Mouse (Mus musculus) embryonic facial prominence, embryonic 14.5 days (tissue): ENCODE results near the gene Cd33. TPM values are rescaled to one million over a fixed set of nuclear protein-coding genes. Genes with fewer than 3 reads are reported as not detected.

Experiments
- ATAC-seq: fragments of 200-750 bp; cut with Nextera tagmentation; 2 replicates; pipeline ENCODE4 v1.8.0; 2017; ENCODE audit warnings: low read depth, moderate number of reproducible peaks, moderate TSS enrichment
- DNase-seq: peaks from one replicate; pipeline ENCODE4 v3.0.0-alpha.2; 2015; ENCODE audit warnings: low spot score
- H3K27ac ChIP-seq: fragments of 300-500 bp; sonication (generic); replicated peaks from 2 replicates; pipeline ENCODE4 v1.5.1; 2014; ENCODE audit warnings: low read depth, mild to moderate bottlenecking, low read length, moderate library complexity
- H3K27me3 ChIP-seq: fragments of 300-500 bp; sonication (generic); replicated peaks from 2 replicates; pipeline ENCODE4 v1.6.1; 2014; ENCODE audit warnings: low read length; ENCODE audit not compliant: control insufficient read depth, insufficient read depth
- H3K36me3 ChIP-seq: fragments of 300-500 bp; sonication (generic); 2 replicates; pipeline ENCODE4 v1.6.1; 2014; ENCODE audit warnings: low read length, mixed read lengths; ENCODE audit not compliant: control insufficient read depth, insufficient read depth
- H3K4me1 ChIP-seq: fragments of 300-500 bp; sonication (generic); 2 replicates; pipeline ENCODE4 v1.6.1; 2014; ENCODE audit warnings: antibody characterized with exemption, low read length; ENCODE audit not compliant: control insufficient read depth, insufficient read depth
- H3K4me2 ChIP-seq: fragments of 300-500 bp; sonication (generic); 2 replicates; pipeline ENCODE4 v1.6.1; 2014; ENCODE audit warnings: low read depth, mild to moderate bottlenecking, low read length, moderate library complexity, mixed read lengths
- H3K4me3 ChIP-seq: fragments of 300-500 bp; sonication (generic); 2 replicates; pipeline ENCODE4 v1.5.1; 2014; ENCODE audit warnings: low read depth, mild to moderate bottlenecking, low read length
- H3K9ac ChIP-seq: fragments of 300-500 bp; sonication (generic); 2 replicates; pipeline ENCODE4 v1.6.1; 2014; ENCODE audit warnings: low read depth, mild to moderate bottlenecking, low read length, moderate library complexity, mixed read lengths
- H3K9me3 ChIP-seq: fragments of 300-500 bp; sonication (generic); 2 replicates; pipeline ENCODE4 v1.6.1; 2016; ENCODE audit warnings: low read length; ENCODE audit not compliant: control insufficient read depth
- WGBS: fragments of 180-500 bp; shearing (Covaris S2); extraction: QIAGEN DNeasy Blood & Tissue Kit; methylation state at CpG from one replicate; pipeline ENCODE4 v1.1.7; 2014; 5-methylcytosine and 5-hydroxymethylcytosine counted together
- polyA plus RNA-seq: library from polyadenylated mRNA; unstranded; fragments of >200 nt; fragmentation: Nextera tagmentation; extraction: Ambion mirVana; gene quantifications from 2 replicates; pipeline ENCODE4 v1.2.1, GENCODE M21; 2014

The Cd33 gene
- polyA plus RNA-seq, 1 experiment from 2014 or later, result 2.8 TPM

GRCm38 (mm10) chr7:43490861-43491260 is 53.4 kb downstream of the Cd33 start:
- H3K9ac ChIP-seq, result no peak overlapping the region
- H3K4me2 ChIP-seq, result no peak overlapping the region
- WGBS, result 69% methylated on average over 9 of the region's 9 CpGs

GRCm38 (mm10) chr7:43490182-43490584 is 54.0 kb downstream of the Cd33 start:
- no peaks in the 10 kb centered on the region; the same call in 1 of the 2 replicates for H3K4me1 ChIP-seq
- peak overlapping the region; percentile 62 for H3K4me2 ChIP-seq
- DNase-seq (peak; percentile 71), ATAC-seq (peak; percentile 94)
- H3K4me3 ChIP-seq, result peak overlapping the region; percentile 54
- H3K27ac ChIP-seq, result no peak overlapping the region
- peak overlapping the region; percentile 69 for H3K9ac ChIP-seq
- no peaks in the 10 kb centered on the region for H3K9me3 ChIP-seq
- peaks cover 5% of the 10 kb centered on the region; the same call in 1 of the 2 replicates for H3K27me3 ChIP-seq
- H3K36me3 ChIP-seq, result no peaks in the 10 kb centered on the region
- 0% methylated on average over 2 of the region's 13 CpGs for WGBS

More at GRCm38 (mm10) chr7:43490861-43491260, 53.4 kb downstream of the Cd33 start:
- DNase-seq (no peak), ATAC-seq (no peak)
- H3K4me1 ChIP-seq, result no peaks in the 10 kb centered on the region; the same call in 1 of the 2 replicates
- peaks cover 5% of the 10 kb centered on the region for H3K27me3 ChIP-seq
- no peak overlapping the region for H3K4me3 ChIP-seq
- no peaks in the 10 kb centered on the region for H3K9me3 ChIP-seq
- H3K36me3 ChIP-seq, result no peaks in the 10 kb centered on the region
- no peak overlapping the region for H3K27ac ChIP-seq

DNA sequence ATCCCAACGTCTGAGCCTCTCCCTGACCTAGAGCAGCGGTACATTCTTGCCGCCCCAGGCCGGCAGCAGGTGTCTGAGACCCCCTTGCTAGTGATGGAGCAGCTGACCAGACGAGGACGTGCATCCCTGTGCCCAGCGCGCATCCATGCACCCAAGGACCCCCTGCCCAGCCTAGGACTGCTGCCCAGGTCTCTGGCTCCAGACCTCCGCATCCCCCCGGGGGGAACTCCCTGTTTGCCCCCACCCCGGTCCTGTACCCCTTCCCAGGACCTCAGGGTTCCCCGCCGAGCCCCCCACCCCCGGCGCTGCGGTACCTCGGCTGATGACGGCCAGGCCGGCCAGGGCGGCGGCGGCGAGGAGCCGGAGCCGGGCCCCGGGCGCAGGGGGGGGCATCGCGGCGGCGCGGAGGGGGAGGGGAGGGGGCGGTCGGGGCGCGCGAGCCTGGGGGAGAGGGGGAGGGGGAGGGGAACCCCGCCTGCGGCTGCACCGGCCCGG is 54.5 kb downstream of the Cd33 start, which contains the start of gene Iglon5:
TSS of gene Iglon5 (minus strand) at position 445 of the 495 bp plus-strand sequence.
- Histone ChIP-seq H3K27me3 (peaks cover under 1% of the 10 kb centered on the region; the same call in 1 of the 2 replicates), H3K9ac (peak within 1 kb of the TSS; percentile 69), H3K4me2 (peak within 1 kb of the TSS; percentile 62), H3K4me1 (no peaks in the 10 kb centered on the region; the same call in 1 of the 2 replicates), H3K27ac (no peak within 1 kb of the TSS), H3K36me3 (no peaks in the 10 kb centered on the region), H3K4me3 (peak within 1 kb of the TSS; percentile 54), H3K9me3 (no peaks in the 10 kb centered on the region)
- ATAC-seq, result peak; percentile 27; the same call in 1 of the 2 replicates
- no peak for DNase-seq
- 0% methylated on average over 13 of the region's 41 CpGs for WGBS

GRCm38 (mm10) chr7:43488646-43489045 is 55.6 kb downstream of the Cd33 start:
- 0 out of 2 replicates have a peak overlapping the region, but pooled peaks have one; percentile 62 for H3K4me2 ChIP-seq
- no peaks in the 10 kb centered on the region for H3K27me3 ChIP-seq
- ATAC-seq (no peak), DNase-seq (no peak)
- 37% methylated on average over 5 of the region's 5 CpGs for WGBS
- no peak overlapping the region for H3K4me3 ChIP-seq
- no peak overlapping the region for H3K27ac ChIP-seq
- no peak overlapping the region for H3K9ac ChIP-seq
- H3K36me3 ChIP-seq, result no peaks in the 10 kb centered on the region
- no peaks in the 10 kb centered on the region; the same call in 1 of the 2 replicates for H3K4me1 ChIP-seq
- no peaks in the 10 kb centered on the region for H3K9me3 ChIP-seq

DNA sequence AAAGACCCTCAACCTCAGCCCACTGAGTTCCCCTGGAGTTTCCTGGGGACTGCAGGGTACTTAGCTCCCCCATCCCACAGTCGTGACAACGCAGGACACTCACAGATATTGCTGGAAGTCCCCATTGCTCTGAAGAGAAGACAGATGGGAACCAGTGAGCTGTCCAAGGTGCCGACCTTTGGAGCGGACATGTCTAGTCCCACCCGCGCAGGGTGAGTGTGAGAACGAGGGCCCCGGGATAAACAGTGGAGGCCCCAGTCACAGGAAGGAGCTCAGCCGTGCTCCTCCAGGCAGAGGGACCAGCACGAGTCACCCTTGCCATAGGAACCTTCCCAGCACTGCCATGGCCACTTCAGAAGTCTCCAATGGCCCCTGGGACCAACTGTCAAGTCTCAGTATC is 61.0 kb downstream of the Cd33 start:
- Histone ChIP-seq H3K9me3 (no peaks in the 10 kb centered on the region), H3K4me3 (no peak overlapping the region), H3K36me3 (no peaks in the 10 kb centered on the region), H3K27ac (no peak overlapping the region), H3K4me1 (no peaks in the 10 kb centered on the region), H3K4me2 (no peak overlapping the region), H3K9ac (no peak overlapping the region), H3K27me3 (no peaks in the 10 kb centered on the region)
- DNase-seq (peak; percentile 26), ATAC-seq (no peak)
- 10% methylated on average over 10 of the region's 10 CpGs for WGBS

DNA sequence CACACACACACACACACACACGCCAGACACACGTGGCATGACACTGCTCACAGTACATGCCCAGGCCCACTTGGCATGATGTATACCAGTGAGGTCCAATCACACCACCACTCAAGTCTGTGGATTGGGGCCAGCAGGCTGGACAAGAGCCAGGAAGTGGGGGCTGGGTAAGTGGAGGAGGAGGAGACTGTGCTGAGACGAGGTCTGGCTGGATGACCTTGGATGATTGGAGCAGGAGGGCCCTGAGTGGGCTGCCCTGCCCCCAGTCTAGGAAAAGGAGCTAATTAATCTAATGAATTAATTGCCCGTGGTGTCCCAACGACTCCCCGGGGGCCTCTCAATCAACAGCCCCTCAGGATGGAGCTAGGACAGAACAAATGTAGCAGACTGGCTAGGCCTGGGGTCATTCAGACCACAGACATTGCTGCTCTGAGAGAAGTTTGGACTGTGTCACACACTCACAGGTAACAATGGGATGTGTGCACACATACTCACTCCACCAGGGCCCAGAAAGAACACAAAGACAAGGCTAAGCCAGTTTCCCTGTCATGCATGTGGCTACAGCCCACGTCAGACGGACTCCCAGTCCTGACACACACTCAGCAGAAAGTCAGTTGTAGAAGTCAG is 62.0 kb downstream of the Cd33 start:
- peak; percentile 15; the same call in 1 of the 2 replicates for ATAC-seq
- no peaks in the 10 kb centered on the region for H3K36me3 ChIP-seq
- H3K27me3 ChIP-seq, result peaks cover 6% of the 10 kb centered on the region
- no peak overlapping the region for H3K9ac ChIP-seq
- H3K4me2 ChIP-seq, result no peak overlapping the region
- no peaks in the 10 kb centered on the region for H3K4me1 ChIP-seq
- H3K4me3 ChIP-seq, result no peak overlapping the region
- no peak overlapping the region for H3K27ac ChIP-seq
- no peaks in the 10 kb centered on the region for H3K9me3 ChIP-seq
- 67% methylated on average over 8 of the region's 8 CpGs for WGBS
- no peak for DNase-seq

- DNase-seq, result no peak
- H3K4me2 ChIP-seq, result no peak overlapping the region
Observed at GRCm38 (mm10) chr7:43481191-43481590, 63.0 kb downstream of the Cd33 start.

DNA sequence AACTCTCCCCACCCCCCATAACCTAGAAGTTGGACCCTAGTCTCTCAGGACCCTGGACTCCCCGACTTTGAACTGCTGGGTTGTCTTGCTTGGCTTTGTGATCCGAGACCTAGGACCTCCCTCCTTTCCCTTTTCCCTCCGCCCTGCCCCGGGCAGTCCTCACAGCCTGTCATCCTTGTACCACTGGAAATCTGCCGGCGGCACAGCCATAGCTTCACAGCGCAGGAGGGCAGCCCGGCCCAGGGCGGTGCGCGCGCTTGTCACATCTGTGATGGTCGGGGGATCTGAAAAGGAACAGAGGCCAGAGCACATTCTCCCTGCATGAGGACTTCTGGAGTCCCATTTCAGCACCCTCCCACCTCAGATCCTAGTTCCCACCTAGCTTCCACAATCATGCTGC is 67.9 kb downstream of the Cd33 start:
- Histone ChIP-seq H3K27me3 (peaks cover 25% of the 10 kb centered on the region), H3K27ac (no peak overlapping the region), H3K9ac (0 out of 2 replicates have a peak overlapping the region, but pooled peaks have one; percentile 22), H3K4me2 (no peak overlapping the region), H3K4me1 (no peaks in the 10 kb centered on the region), H3K9me3 (no peaks in the 10 kb centered on the region), H3K36me3 (no peaks in the 10 kb centered on the region), H3K4me3 (no peak overlapping the region)
- no peak for DNase-seq
- ATAC-seq, result no peak
- 7% methylated on average over 13 of the region's 13 CpGs for WGBS

More at GRCm38 (mm10) chr7:43481191-43481590, 63.0 kb downstream of the Cd33 start:
- WGBS, result 65% methylated on average over 3 of the region's 3 CpGs
- Histone ChIP-seq H3K27ac (no peak overlapping the region), H3K27me3 (peaks cover 16% of the 10 kb centered on the region), H3K4me1 (no peaks in the 10 kb centered on the region), H3K9ac (no peak overlapping the region), H3K36me3 (no peaks in the 10 kb centered on the region), H3K9me3 (no peaks in the 10 kb centered on the region), H3K4me3 (no peak overlapping the region)
- no peak for ATAC-seq
